Mouse (Mus musculus): ENCODE measurements at regions not wholly inside any gene's neighbourhood (a gene's known extent, or its start where the extent isn't known, plus 50 kb on each side); places are given as distances from the start of the nearest gene placed in this dataset.

DNA sequence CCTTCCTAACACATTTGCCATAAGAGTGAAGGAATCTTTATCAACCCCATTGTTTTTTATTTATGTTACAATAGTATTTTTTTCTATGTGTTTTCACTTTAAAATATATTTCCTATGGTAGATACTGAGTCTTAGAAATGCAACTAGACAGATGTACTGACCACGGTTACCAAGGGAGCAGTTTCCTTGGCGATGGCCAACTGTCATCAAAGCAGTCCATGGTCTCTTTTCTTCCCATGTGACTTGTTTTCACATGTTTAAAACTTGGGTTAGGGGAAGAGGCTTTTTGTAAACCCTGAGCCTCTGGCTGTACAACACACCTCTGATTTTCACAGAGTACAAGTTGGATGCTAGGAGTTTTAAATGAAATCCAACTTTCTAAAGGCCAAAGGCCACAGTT, 411.9 kb upstream of the Gm765 start:
- no peak overlapping the region for H3K9ac ChIP-seq
- H3K9me3 ChIP-seq: no peaks in the 10 kb centered on the region
- no peak overlapping the region for H3K4me3 ChIP-seq
- H3K36me3 ChIP-seq: no peaks in the 10 kb centered on the region
- 77% methylated on average over 2 of the region's 2 CpGs for WGBS
- H3K27ac ChIP-seq: no peak overlapping the region
- H3K27me3 ChIP-seq: no peaks in the 10 kb centered on the region
- H3K4me1 ChIP-seq: no peaks in the 10 kb centered on the region
- H3K4me2 ChIP-seq: no peak overlapping the region
- no peak for ATAC-seq (ENCODE audit: insufficient number of reproducible peaks, insufficient read depth, low FRiP score, low TSS enrichment, low read depth)

DNA sequence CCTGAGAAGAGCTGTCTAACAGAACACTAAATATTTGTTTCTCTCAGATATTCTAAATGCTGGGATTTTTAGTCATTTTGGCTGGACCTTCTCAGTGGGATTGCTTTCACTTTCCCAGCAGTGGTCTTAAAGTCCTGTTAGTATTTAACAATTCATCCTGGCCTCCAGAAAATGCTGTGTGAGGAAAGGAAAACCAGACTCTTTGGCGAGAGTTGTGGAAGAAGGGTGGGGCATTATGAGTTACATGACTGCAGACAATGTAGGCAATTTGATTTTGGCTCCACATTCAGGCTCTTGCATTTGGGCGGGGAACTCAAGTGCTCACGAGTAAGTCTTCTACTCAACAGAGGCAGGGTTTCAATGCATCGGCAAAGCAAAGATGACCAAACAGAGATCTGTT, 406.1 kb upstream of the Gm765 start:
- Histone ChIP-seq H3K27me3 (no peaks in the 10 kb centered on the region), H3K36me3 (no peaks in the 10 kb centered on the region), H3K9me3 (no peaks in the 10 kb centered on the region), H3K27ac (no peak overlapping the region), H3K4me3 (no peak overlapping the region), H3K4me1 (0 out of 2 replicates have a peak, but pooled peaks cover 3% of the 10 kb centered on the region), H3K9ac (no peak overlapping the region), H3K4me2 (no peak overlapping the region)
- ATAC-seq (ENCODE audit: insufficient number of reproducible peaks, insufficient read depth, low FRiP score, low TSS enrichment, low read depth): no peak
- WGBS: 79% methylated on average over 4 of the region's 4 CpGs

DNA sequence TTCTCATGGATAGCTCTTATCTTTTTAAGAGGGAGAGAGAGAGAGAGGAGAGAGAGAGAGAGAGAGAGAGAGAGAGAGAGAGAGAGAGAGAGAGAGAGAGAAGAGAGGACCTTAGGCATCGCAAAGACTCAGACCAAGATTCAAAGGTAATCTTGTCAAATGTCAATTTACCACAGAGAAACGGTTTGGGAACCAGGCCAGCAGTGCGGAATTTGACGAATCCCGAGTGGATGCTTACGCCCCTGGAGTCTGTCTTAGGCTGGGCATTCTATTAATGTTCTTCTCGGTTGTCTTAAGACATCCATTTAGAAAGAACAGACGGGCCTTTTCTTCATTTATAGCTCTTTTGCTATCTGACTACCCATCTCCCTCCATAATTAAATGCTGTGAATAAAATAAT, 404.4 kb upstream of the Gm765 start:
- Histone ChIP-seq H3K4me2 (no peak overlapping the region), H3K4me3 (no peak overlapping the region), H3K27ac (no peak overlapping the region), H3K4me1 (0 out of 2 replicates have a peak, but pooled peaks cover 3% of the 10 kb centered on the region), H3K36me3 (no peaks in the 10 kb centered on the region), H3K9me3 (no peaks in the 10 kb centered on the region), H3K27me3 (no peaks in the 10 kb centered on the region), H3K9ac (no peak overlapping the region)
- ATAC-seq (ENCODE audit: insufficient number of reproducible peaks, insufficient read depth, low FRiP score, low TSS enrichment, low read depth): no peak
- WGBS: 54% methylated on average over 8 of the region's 8 CpGs

DNA sequence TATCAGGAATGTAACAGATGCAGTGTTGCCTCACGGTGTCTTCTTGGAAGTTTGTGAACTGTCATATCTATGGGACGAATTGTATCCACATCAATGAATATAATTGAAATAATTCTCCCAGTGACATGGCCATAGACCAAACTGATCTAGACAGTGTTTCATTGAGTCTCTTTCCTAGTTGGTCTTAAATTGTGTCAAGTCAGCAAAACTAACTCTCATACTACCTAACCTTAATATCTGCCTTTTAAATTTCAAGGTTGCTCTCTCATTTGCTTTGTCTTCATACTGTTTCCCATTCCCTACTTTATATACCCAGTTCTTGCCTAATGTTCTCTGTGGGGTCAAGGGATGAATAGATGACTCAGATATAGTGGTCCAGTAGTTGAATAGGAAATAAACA, 397.9 kb upstream of the Gm765 start:
- Histone ChIP-seq H3K9ac (no peak overlapping the region), H3K4me2 (no peak overlapping the region), H3K27ac (no peak overlapping the region), H3K4me3 (no peak overlapping the region), H3K36me3 (no peaks in the 10 kb centered on the region), H3K9me3 (no peaks in the 10 kb centered on the region), H3K27me3 (no peaks in the 10 kb centered on the region), H3K4me1 (0 out of 2 replicates have a peak, but pooled peaks cover 3% of the 10 kb centered on the region)
- no peak for ATAC-seq (ENCODE audit: insufficient number of reproducible peaks, insufficient read depth, low FRiP score, low TSS enrichment, low read depth)
- WGBS: 97% methylated on average over 2 of the region's 2 CpGs

DNA sequence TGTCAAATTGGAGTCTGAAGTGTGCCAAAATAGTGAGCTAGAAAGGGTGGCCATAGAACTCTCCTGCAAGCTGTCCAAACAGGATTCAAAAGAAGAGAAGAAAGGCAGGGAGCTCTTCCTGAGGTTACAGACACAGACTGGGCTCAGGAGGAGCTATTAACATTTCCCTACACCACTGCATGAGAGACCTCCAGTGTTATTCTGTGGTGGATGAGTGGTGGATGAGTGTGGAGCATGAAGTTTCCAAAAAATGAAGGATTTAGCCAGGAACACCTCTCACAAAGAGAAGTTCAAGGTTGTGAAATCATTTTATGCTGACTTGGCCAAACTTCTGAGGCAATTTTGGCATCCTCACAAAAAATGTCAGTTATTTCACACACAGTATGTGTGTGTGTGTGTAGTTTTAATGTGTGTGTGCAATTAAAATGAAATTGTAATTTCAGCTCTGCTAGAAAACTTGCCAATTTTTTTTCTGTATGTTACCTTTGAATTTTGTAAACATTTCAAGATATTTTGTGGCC, 388.5 kb upstream of the Gm765 start:
- H3K4me3 ChIP-seq: no peak overlapping the region
- H3K27ac ChIP-seq: no peak overlapping the region
- H3K9me3 ChIP-seq: no peaks in the 10 kb centered on the region
- no peaks in the 10 kb centered on the region; the same call in 1 of the 2 replicates for H3K4me1 ChIP-seq
- H3K36me3 ChIP-seq: no peaks in the 10 kb centered on the region
- H3K27me3 ChIP-seq: no peaks in the 10 kb centered on the region
- H3K9ac ChIP-seq: no peak overlapping the region
- no peak for ATAC-seq (ENCODE audit: insufficient number of reproducible peaks, insufficient read depth, low FRiP score, low TSS enrichment, low read depth)
- no peak overlapping the region for H3K4me2 ChIP-seq

DNA sequence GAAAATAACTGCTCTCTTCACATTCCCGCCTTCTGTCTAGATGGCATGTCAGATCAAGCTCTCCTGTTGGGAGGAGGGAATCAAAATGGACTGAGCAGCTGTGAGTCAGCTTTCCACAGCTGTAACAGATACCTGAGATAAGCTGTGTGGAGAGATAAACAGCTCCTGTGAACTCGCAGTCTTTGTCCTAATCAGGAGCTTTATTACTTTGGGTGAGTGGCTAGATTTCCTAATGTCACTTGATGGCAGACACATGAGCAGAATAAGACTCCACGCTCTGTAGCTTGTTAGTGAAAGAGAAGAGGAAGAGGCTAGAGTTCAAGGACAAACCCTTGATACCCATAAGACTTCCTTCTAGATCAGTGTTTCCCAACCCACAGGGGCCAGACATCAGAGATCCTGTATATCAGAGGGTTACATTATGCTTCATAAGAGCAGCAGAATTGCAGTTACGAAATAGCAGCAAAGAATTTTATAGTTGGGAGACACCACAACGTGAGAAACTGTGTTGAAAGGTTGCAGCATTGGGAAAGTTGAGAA, 384.1 kb upstream of the Gm765 start:
- Histone ChIP-seq H3K27me3 (no peaks in the 10 kb centered on the region), H3K4me1 (no peaks in the 10 kb centered on the region; the same call in 1 of the 2 replicates), H3K4me2 (no peak overlapping the region), H3K9me3 (no peaks in the 10 kb centered on the region), H3K27ac (no peak overlapping the region), H3K4me3 (no peak overlapping the region), H3K9ac (no peak overlapping the region), H3K36me3 (no peaks in the 10 kb centered on the region)
- 72% methylated on average over 5 of the region's 5 CpGs for WGBS
- ATAC-seq (ENCODE audit: insufficient number of reproducible peaks, insufficient read depth, low FRiP score, low TSS enrichment, low read depth): no peak

DNA sequence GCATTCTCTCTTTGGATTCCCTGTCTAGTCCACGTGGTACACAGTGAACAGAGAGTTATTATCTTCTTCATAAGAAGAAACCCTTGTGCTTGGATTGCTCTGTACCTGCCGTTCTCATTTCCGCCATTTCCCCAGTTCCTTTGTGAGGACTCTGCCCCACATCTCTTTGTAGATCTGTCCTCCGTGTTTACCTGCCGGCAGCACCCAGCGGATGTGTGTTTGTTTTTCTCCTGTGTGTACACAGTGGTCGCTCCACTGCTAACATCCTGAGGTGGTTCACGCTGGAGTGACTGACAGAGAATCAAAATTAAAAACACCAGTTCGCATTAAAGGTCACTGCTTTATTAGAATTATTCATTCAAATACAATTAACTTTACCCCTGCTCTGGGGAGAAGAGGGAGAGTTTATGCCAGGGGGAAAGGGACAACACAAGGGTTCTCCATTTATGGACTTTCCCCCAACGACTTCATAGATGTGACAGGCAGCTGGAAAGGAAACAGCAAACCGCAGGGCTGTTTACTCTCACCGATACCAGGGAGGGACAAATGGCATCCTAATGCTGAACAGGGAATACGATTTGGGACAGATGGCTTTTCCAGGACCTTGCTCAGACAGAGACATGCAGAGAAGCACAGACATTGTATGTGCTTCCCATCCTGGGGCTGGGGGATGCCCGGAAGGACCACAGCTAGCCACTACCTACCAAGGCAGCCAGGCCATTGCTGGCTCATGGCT, 362.5 kb upstream of the Gm765 start:
- H3K36me3 ChIP-seq: no peaks in the 10 kb centered on the region
- H3K9ac ChIP-seq: no peak overlapping the region
- no peak for ATAC-seq (ENCODE audit: insufficient number of reproducible peaks, insufficient read depth, low FRiP score, low TSS enrichment, low read depth)
- H3K9me3 ChIP-seq: no peaks in the 10 kb centered on the region
- H3K27ac ChIP-seq: no peak overlapping the region
- no peaks in the 10 kb centered on the region for H3K4me1 ChIP-seq
- no peaks in the 10 kb centered on the region for H3K27me3 ChIP-seq
- no peak overlapping the region for H3K4me2 ChIP-seq
- H3K4me3 ChIP-seq: no peak overlapping the region
- WGBS: 54% methylated on average over 14 of the region's 14 CpGs

DNA sequence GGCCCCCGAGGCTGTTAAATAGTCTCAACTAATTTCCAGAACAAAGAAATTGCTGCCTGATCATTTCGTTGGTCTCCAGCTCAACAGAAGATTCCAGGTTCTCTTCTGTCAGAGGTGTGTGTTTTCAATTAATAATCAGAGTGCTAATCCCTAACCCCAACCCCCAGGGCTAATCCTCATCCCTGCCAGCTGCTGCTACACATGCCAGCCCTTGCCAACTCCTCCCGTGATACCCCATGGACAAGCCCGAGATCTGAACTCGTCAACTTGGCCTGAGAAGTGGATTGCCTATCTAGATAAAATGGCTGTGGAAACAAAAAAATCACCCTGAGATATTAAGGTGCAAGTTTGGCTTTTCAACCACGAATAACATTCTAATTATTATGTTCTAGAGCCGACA, 355.0 kb upstream of the Gm765 start:
- H3K36me3 ChIP-seq: no peaks in the 10 kb centered on the region
- no peak overlapping the region for H3K4me2 ChIP-seq
- peaks cover 13% of the 10 kb centered on the region for H3K4me1 ChIP-seq
- H3K27me3 ChIP-seq: no peaks in the 10 kb centered on the region
- no peak overlapping the region for H3K9ac ChIP-seq
- 66% methylated on average over 7 of the region's 7 CpGs for WGBS
- ATAC-seq (ENCODE audit: insufficient number of reproducible peaks, insufficient read depth, low FRiP score, low TSS enrichment, low read depth): no peak
- no peaks in the 10 kb centered on the region for H3K9me3 ChIP-seq
- no peak overlapping the region for H3K4me3 ChIP-seq
- no peak overlapping the region for H3K27ac ChIP-seq

DNA sequence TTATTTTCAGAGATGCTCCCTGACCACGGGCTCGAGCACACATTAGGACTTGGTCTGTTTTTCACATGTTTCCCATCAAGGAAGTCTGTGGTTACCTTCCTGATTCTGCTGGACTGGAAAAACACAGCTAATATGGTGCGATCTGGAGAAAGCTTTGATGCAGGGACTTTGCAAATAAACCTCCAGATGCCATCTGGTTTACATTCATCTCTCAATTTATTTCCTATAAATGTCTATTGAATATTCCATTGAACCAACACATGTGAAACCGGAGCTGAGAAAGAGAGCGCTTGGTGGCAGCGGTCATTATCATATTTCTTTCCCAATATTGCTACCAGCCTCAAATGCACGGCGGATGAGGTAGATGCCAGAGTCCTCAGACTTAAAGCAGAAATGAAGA, 350.9 kb upstream of the Gm765 start:
- H3K9me3 ChIP-seq: no peaks in the 10 kb centered on the region
- no peaks in the 10 kb centered on the region for H3K36me3 ChIP-seq
- H3K27me3 ChIP-seq: no peaks in the 10 kb centered on the region
- no peak overlapping the region for H3K9ac ChIP-seq
- peaks cover 19% of the 10 kb centered on the region for H3K4me1 ChIP-seq
- H3K27ac ChIP-seq: no peak overlapping the region
- ATAC-seq (ENCODE audit: insufficient number of reproducible peaks, insufficient read depth, low FRiP score, low TSS enrichment, low read depth): no peak
- peak overlapping the region; percentile 45 for H3K4me2 ChIP-seq
- 28% methylated on average over 8 of the region's 8 CpGs for WGBS
- 0 out of 2 replicates have a peak overlapping the region, but pooled peaks have one; percentile 7 for H3K4me3 ChIP-seq

DNA sequence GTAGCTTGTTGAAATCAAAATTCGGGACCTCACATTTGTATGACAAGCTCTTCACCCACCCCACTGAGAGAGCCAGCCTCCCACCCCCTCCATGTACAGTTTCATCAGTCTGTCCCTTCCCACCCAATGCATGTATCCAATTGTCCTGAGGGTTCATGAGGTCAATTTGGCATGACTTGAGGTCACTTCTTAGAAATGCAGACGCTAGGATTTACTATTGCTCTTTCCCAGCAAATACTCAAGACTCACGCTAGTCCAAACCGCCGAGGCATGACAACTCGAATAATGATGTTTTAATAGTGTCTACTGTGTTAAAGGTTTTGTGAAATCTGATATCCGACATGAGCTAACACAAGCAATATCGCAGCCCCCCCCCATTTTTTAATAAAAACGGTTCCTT, 347.6 kb upstream of the Gm765 start:
- no peak for ATAC-seq (ENCODE audit: insufficient number of reproducible peaks, insufficient read depth, low FRiP score, low TSS enrichment, low read depth)
- Histone ChIP-seq H3K27ac (no peak overlapping the region), H3K9me3 (no peaks in the 10 kb centered on the region), H3K4me3 (no peak overlapping the region), H3K4me2 (no peak overlapping the region), H3K36me3 (no peaks in the 10 kb centered on the region), H3K27me3 (no peaks in the 10 kb centered on the region), H3K4me1 (peaks cover 19% of the 10 kb centered on the region), H3K9ac (no peak overlapping the region)
- 31% methylated on average over 9 of the region's 9 CpGs for WGBS

DNA sequence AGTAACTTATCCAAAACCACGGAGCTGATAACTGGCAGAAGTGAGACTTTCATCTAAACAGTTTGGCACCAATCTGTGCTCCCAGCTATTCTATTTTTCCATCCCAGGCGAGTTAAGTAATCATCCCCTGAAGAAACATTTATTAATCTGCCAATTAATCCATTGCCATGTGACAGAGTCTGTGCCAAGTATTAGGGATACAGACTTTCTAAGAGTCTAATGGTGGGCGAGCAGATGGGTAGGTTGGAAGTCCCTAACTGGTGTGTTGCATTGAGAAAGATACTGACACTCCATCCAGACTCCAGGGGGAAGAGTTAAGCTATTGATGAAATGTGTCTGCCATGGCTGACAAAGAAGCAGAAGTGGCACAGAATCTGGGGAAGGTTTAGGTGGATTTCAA, 346.8 kb upstream of the Gm765 start:
- no peaks in the 10 kb centered on the region for H3K27me3 ChIP-seq
- H3K27ac ChIP-seq: no peak overlapping the region
- 76% methylated on average over 3 of the region's 3 CpGs for WGBS
- no peaks in the 10 kb centered on the region for H3K36me3 ChIP-seq
- no peak overlapping the region for H3K4me2 ChIP-seq
- no peak overlapping the region for H3K4me3 ChIP-seq
- peaks cover 18% of the 10 kb centered on the region for H3K4me1 ChIP-seq
- no peak overlapping the region for H3K9ac ChIP-seq
- no peaks in the 10 kb centered on the region for H3K9me3 ChIP-seq
- ATAC-seq (ENCODE audit: insufficient number of reproducible peaks, insufficient read depth, low FRiP score, low TSS enrichment, low read depth): no peak

DNA sequence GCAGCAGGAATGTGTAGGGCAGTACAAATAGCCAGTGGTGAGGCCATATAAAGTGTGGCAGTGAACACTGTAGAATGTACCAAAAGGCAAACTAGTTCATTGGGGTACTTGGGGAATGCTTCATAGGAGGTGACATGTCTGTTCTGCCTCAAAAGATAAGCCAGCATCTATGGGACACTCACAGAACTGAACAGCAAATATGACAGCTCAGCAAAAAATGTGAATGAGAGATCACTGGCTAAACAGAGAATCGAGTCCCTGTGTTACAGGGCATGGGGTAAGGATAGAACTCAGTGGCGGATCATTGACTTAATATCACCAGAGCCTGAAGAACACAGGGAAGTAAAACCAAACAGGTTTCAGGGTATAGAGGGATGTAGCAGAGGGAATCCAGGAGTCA, 346.1 kb upstream of the Gm765 start:
- H3K27ac ChIP-seq: no peak overlapping the region
- no peaks in the 10 kb centered on the region for H3K9me3 ChIP-seq
- no peak overlapping the region for H3K4me3 ChIP-seq
- no peaks in the 10 kb centered on the region for H3K36me3 ChIP-seq
- H3K9ac ChIP-seq: no peak overlapping the region
- H3K27me3 ChIP-seq: no peaks in the 10 kb centered on the region
- H3K4me2 ChIP-seq: no peak overlapping the region
- WGBS: 88% methylated on average over 2 of the region's 2 CpGs
- peaks cover 10% of the 10 kb centered on the region for H3K4me1 ChIP-seq
- no peak for ATAC-seq (ENCODE audit: insufficient number of reproducible peaks, insufficient read depth, low FRiP score, low TSS enrichment, low read depth)
